Mouse (Mus musculus) midbrain, embryonic 11.5 days (tissue): ENCODE results near the gene Mapkapk2. TPM values are rescaled to one million over a fixed set of nuclear protein-coding genes. Genes with fewer than 3 reads are reported as not detected.
"Not testable (repeated sequence)": the region's sequence is repeated elsewhere in the genome, so short reads cannot be mapped to it uniquely, and the experiment has no call there.

Experiments used
- ATAC-seq: fragments of 200-750 bp; cut with Nextera tagmentation; 2 replicates; pipeline ENCODE4 v1.8.0; 2017; ENCODE audit warnings: moderate TSS enrichment, moderate library complexity; ENCODE audit not compliant: low FRiP score
- DNase-seq: peaks from one replicate; pipeline ENCODE4 v3.0.0; 2015; ENCODE audit warnings: low spot score; ENCODE audit errors: missing footprints
- H3K27ac ChIP-seq: fragments of 300-500 bp; sonication (generic); 2 replicates; pipeline ENCODE4 v1.5.1; 2014; ENCODE audit warnings: low read depth, low read length
- H3K27me3 ChIP-seq: fragments of 300-500 bp; sonication (generic); 2 replicates; pipeline ENCODE4 v1.6.1; 2014; ENCODE audit warnings: mild to moderate bottlenecking, low read length, moderate library complexity, mixed read lengths; ENCODE audit not compliant: control insufficient read depth, insufficient read depth
- H3K36me3 ChIP-seq: fragments of 300-500 bp; sonication (generic); 2 replicates; pipeline ENCODE4 v1.6.1; 2014; ENCODE audit warnings: mild to moderate bottlenecking, low read length, moderate library complexity, mixed read lengths; ENCODE audit not compliant: control insufficient read depth, insufficient read depth
- H3K4me1 ChIP-seq: fragments of 300-500 bp; sonication (generic); 2 replicates; pipeline ENCODE4 v1.6.1; 2014; ENCODE audit warnings: low read length; ENCODE audit not compliant: control insufficient read depth, insufficient read depth
- H3K4me2 ChIP-seq: fragments of 300-500 bp; sonication (generic); 2 replicates; pipeline ENCODE4 v1.6.1; 2014; ENCODE audit warnings: mild to moderate bottlenecking, moderate library complexity
- H3K4me3 ChIP-seq: fragments of 300-500 bp; sonication (generic); 2 replicates; pipeline ENCODE4 v1.5.1; 2014; ENCODE audit warnings: low read depth, low read length
- H3K9ac ChIP-seq: fragments of 300-500 bp; sonication (generic); 2 replicates; pipeline ENCODE4 v1.6.1; 2014; ENCODE audit warnings: low read length
- H3K9me3 ChIP-seq: fragments of 300-500 bp; sonication (generic); 2 replicates; pipeline ENCODE4 v1.6.1; 2016; ENCODE audit warnings: low read length; ENCODE audit not compliant: control insufficient read depth
- WGBS: fragments of 180-500 bp; shearing (Covaris S2); extraction: QIAGEN DNeasy Blood & Tissue Kit; methylation state at CpG from one replicate; pipeline ENCODE4 v1.1.7; 2014; 5-methylcytosine and 5-hydroxymethylcytosine counted together
- polyA plus RNA-seq: library from polyadenylated mRNA; unstranded; fragments of >200 nt; fragmentation: Nextera tagmentation; extraction: Ambion mirVana; gene quantifications from 2 replicates; pipeline ENCODE4 v1.2.1, GENCODE M21; 2014

Gene Mapkapk2
- polyA plus RNA-seq = 49.8 and 56.0 TPM in 2 replicates

- Histone ChIP-seq H3K4me3 (peak within 1 kb of the TSS; percentile 88), H3K4me1 (peaks cover 23% of the 10 kb centered on the region), H3K9me3 (no peaks in the 10 kb centered on the region), H3K27me3 (no peaks in the 10 kb centered on the region), H3K4me2 (peak within 1 kb of the TSS; percentile 67), H3K36me3 (no peaks in the 10 kb centered on the region), H3K27ac (peak within 1 kb of the TSS; percentile 76), H3K9ac (peak within 1 kb of the TSS; percentile 73)
- WGBS = under 1% methylated on average over 32 of the region's 32 CpGs
- ATAC-seq (peak; percentile 96), DNase-seq (peak; percentile 99)
Measured at GRCm38 (mm10) chr1:131097700-131098094, at the start of gene Mapkapk2. Gene Mapkapk2 (minus strand): TSS chr1:131097826.

GRCm38 (mm10) chr1:131146181-131146614 is 48.6 kb upstream of the Mapkapk2 start:
- WGBS = 84% methylated on average over 3 of the region's 3 CpGs

GRCm38 (mm10) chr1:131145222-131145621 is 47.6 kb upstream of the Mapkapk2 start:
- not testable (repeated sequence) for ATAC-seq, H3K27me3 ChIP-seq, DNase-seq, H3K4me2 ChIP-seq, H3K9ac ChIP-seq, H3K36me3 ChIP-seq, H3K4me3 ChIP-seq, H3K9me3 ChIP-seq, H3K27ac ChIP-seq, H3K4me1 ChIP-seq
- 88% methylated on average over 3 of the region's 3 CpGs for WGBS

More at GRCm38 (mm10) chr1:131146181-131146614, 48.6 kb upstream of the Mapkapk2 start:
- Histone ChIP-seq H3K27me3 (no peaks in the 10 kb centered on the region), H3K27ac (no peak overlapping the region), H3K36me3 (no peaks in the 10 kb centered on the region), H3K4me1 (no peaks in the 10 kb centered on the region), H3K9me3 (no peaks in the 10 kb centered on the region), H3K9ac (no peak overlapping the region), H3K4me3 (no peak overlapping the region), H3K4me2 (no peak overlapping the region)
- ATAC-seq (no peak), DNase-seq (no peak)

GRCm38 (mm10) chr1:131142472-131142871 is 44.8 kb upstream of the Mapkapk2 start:
- Histone ChIP-seq H3K4me1 (peaks cover 5% of the 10 kb centered on the region; the same call in 1 of the 2 replicates), H3K4me2 (no peak overlapping the region), H3K4me3 (no peak overlapping the region), H3K27me3 (no peaks in the 10 kb centered on the region), H3K27ac (no peak overlapping the region), H3K9me3 (no peaks in the 10 kb centered on the region), H3K36me3 (no peaks in the 10 kb centered on the region), H3K9ac (no peak overlapping the region)
- ATAC-seq (no peak), DNase-seq (peak; percentile 35)
- WGBS = 78% methylated on average over 1 of the region's 1 CpGs

GRCm38 (mm10) chr1:131141449-131141848 is 43.8 kb upstream of the Mapkapk2 start:
- 58% methylated on average over 2 of the region's 2 CpGs for WGBS
- H3K9ac ChIP-seq = no peak overlapping the region
- no peaks in the 10 kb centered on the region for H3K36me3 ChIP-seq
- DNase-seq (no peak), ATAC-seq (no peak)
- no peaks in the 10 kb centered on the region for H3K9me3 ChIP-seq
- no peak overlapping the region for H3K27ac ChIP-seq
- no peak overlapping the region for H3K4me2 ChIP-seq
- H3K4me1 ChIP-seq = peaks cover 12% of the 10 kb centered on the region; the same call in 1 of the 2 replicates
- H3K27me3 ChIP-seq = no peaks in the 10 kb centered on the region
- no peak overlapping the region for H3K4me3 ChIP-seq

- peak; percentile 69 for DNase-seq
- 74% methylated on average over 11 of the region's 11 CpGs for WGBS
- ATAC-seq = no peak
- H3K27ac ChIP-seq = no peak overlapping the region
- H3K27me3 ChIP-seq = no peaks in the 10 kb centered on the region
- H3K4me2 ChIP-seq = peak overlapping the region; percentile 67
- H3K9ac ChIP-seq = no peak overlapping the region; the same call in 1 of the 2 replicates
- H3K36me3 ChIP-seq = no peaks in the 10 kb centered on the region
- H3K4me1 ChIP-seq = peaks cover 28% of the 10 kb centered on the region
- H3K4me3 ChIP-seq = no peak overlapping the region
- no peaks in the 10 kb centered on the region for H3K9me3 ChIP-seq
Measured at GRCm38 (mm10) chr1:131139102-131140095, 41.8 kb upstream of the Mapkapk2 start.

GRCm38 (mm10) chr1:131138191-131139016 is 40.8 kb upstream of the Mapkapk2 start, which contains the start of gene Dyrk3:
Gene Dyrk3 (minus strand): TSS chr1:131138340.
- DNase-seq = peak; percentile 99
- H3K9me3 ChIP-seq = no peaks in the 10 kb centered on the region
- H3K4me2 ChIP-seq = peak within 1 kb of the TSS; percentile 67
- no peaks in the 10 kb centered on the region for H3K27me3 ChIP-seq
- H3K4me1 ChIP-seq = peaks cover 31% of the 10 kb centered on the region
- WGBS = 6% methylated on average over 49 of the region's 49 CpGs
- peak; percentile 98 for ATAC-seq
- H3K36me3 ChIP-seq = no peaks in the 10 kb centered on the region
- peak within 1 kb of the TSS; percentile 88 for H3K27ac ChIP-seq
- peak within 1 kb of the TSS; percentile 74 for H3K4me3 ChIP-seq
- H3K9ac ChIP-seq = peak within 1 kb of the TSS; percentile 81

- DNase-seq (peak; percentile 97), ATAC-seq (peak; percentile 92)
- Histone ChIP-seq H3K9ac (peak overlapping the region; percentile 81), H3K36me3 (no peaks in the 10 kb centered on the region), H3K27ac (peak overlapping the region; percentile 88), H3K27me3 (no peaks in the 10 kb centered on the region), H3K4me3 (peak overlapping the region; percentile 74), H3K4me1 (peaks cover 31% of the 10 kb centered on the region), H3K9me3 (no peaks in the 10 kb centered on the region), H3K4me2 (peak overlapping the region; percentile 67)
- 0% methylated on average over 30 of the region's 36 CpGs for WGBS
Measured at GRCm38 (mm10) chr1:131137717-131138118, 40.1 kb upstream of the Mapkapk2 start.
